Comparison of ENCODE assay signal across 23 mouse cellular contexts in genomic region chr3:144058106-144058505, GRCm38 (mm10).
DNase-seq lines count a peak whose midpoint lies in the region; ATAC-seq and TF ChIP-seq lines count a peak whose summit lies in the region.
"Had no signal": no experiment of that assay in that cellular context is flagged by ENCODE, and none has a peak within 500 bp of the region (broad histone marks: within the 10 kb centered on the region; RNA-seq: fewer than 3 reads in every experiment).

No protein-coding gene starts in this region.

- H3K4me1 ChIP-seq in heart, embryonic 12.5 days (replicated peaks): 0 out of 2 replicates have a peak, but pooled peaks cover 8% of the 10 kb centered on the region
- peaks cover 8% of the 10 kb centered on the region for H3K4me1 ChIP-seq in heart, embryonic 16.5 days (ENCODE audit: control insufficient read depth, insufficient read depth, low read length)
- H3K4me1 ChIP-seq in lung, postnatal 0 days (ENCODE audit: insufficient read depth, low read depth, low read length): no peaks in the 10 kb centered on the region
- H3K4me1 ChIP-seq: embryonic facial prominence, embryonic 12.5 days; forebrain, embryonic 13.5 days; hindbrain, embryonic 12.5 days had no signal

- 35% methylated on average over 4 of the region's 4 CpGs for WGBS in heart, embryonic 12.5 days
- 27% methylated on average over 4 of the region's 4 CpGs for WGBS in heart, embryonic 16.5 days
- 29% methylated on average over 4 of the region's 4 CpGs for WGBS in lung, postnatal 0 days

- no peak for TF ChIP-seq EP300 in lung, postnatal 0 days (IDR thresholded peaks at IDR 0.05)

- no peak for DNase-seq in heart, postnatal 14 days
- DNase-seq in heart, adult 8-10 months (ENCODE audit: low spot score): no peak
- peak; percentile 19 for DNase-seq in lung, postnatal 0 days (ENCODE audit: low spot score)
- DNase-seq in lung, postnatal 4 days: no peak
- peak; percentile 38 for DNase-seq in Patski (ENCODE audit: low read depth, low spot score)
- no peak for DNase-seq in frontal cortex, postnatal 36 days (ENCODE audit: low spot score in 2 of 2)
- DNase-seq: adrenal gland, postnatal 10 days; cerebellum, adult 11 months; cerebellum, adult 8-10 months; cerebellum, postnatal 14 days; embryo, embryonic 11 days; gastrocnemius, postnatal 10 days; heart, adult 18-20 months; heart, postnatal 36 days; kidney, adult 11 months; kidney, adult 9 months had no signal

- no peaks in the 10 kb centered on the region for H3K36me3 ChIP-seq in heart, embryonic 12.5 days
- no peaks in the 10 kb centered on the region for H3K36me3 ChIP-seq in heart, embryonic 16.5 days (ENCODE audit: control insufficient read depth, insufficient read depth)
- H3K36me3 ChIP-seq in lung, postnatal 0 days (ENCODE audit: insufficient read depth, low read length): no peaks in the 10 kb centered on the region
- H3K36me3 ChIP-seq: embryonic facial prominence, embryonic 12.5 days; hindbrain, embryonic 12.5 days had no signal

- H3K27ac ChIP-seq in heart, embryonic 12.5 days (ENCODE audit: poor library complexity, severe bottlenecking): no peak overlapping the region
- no peak overlapping the region for H3K27ac ChIP-seq in heart, embryonic 16.5 days (ENCODE audit: low read length)
- H3K27ac ChIP-seq in lung, postnatal 0 days (ENCODE audit: low read length): no peak overlapping the region
- H3K27ac ChIP-seq: embryonic facial prominence, embryonic 12.5 days; forebrain, embryonic 13.5 days; hindbrain, embryonic 12.5 days had no signal

- CTCF ChIA-PET in Patski (lab: Charles Lee): interaction anchor here (0.8 to 1.4 kb wide), 4 partner anchors 14 to 33 kb away, joined by 3 to 4 read pairs (median 3); no protein-coding TSS in a partner anchor

- no peak overlapping the region for H3K9ac ChIP-seq in heart, embryonic 12.5 days
- H3K9ac ChIP-seq in heart, embryonic 16.5 days (ENCODE audit: low read length): no peak overlapping the region
- H3K9ac ChIP-seq in lung, postnatal 0 days (replicated peaks; ENCODE audit: low read depth): no peak overlapping the region
- H3K9ac ChIP-seq: embryonic facial prominence, embryonic 12.5 days; forebrain, embryonic 13.5 days; hindbrain, embryonic 12.5 days had no signal

- intact Hi-C loops in heart, postnatal 14 days (cut with DNase I): no loop called here

- no peaks in the 10 kb centered on the region for H3K9me3 ChIP-seq in heart, embryonic 12.5 days (replicated peaks)
- no peaks in the 10 kb centered on the region for H3K9me3 ChIP-seq in heart, embryonic 16.5 days (replicated peaks; ENCODE audit: control insufficient read depth, low read length)
- H3K9me3 ChIP-seq in lung, postnatal 0 days (ENCODE audit: low read length): no peaks in the 10 kb centered on the region
- H3K9me3 ChIP-seq: embryonic facial prominence, embryonic 12.5 days; forebrain, embryonic 13.5 days; hindbrain, embryonic 12.5 days had no signal

- TF ChIP-seq CTCF in lung, postnatal 0 days (IDR thresholded peaks at IDR 0.05): no peak
- TF ChIP-seq CTCF in Patski (IDR thresholded peaks at IDR 0.05): no peak

- POLR2A ChIA-PET in Patski (lab: Charles Lee): no interaction called here

- in situ Hi-C loops in Patski (cut with MboI; ENCODE audit: low pct_unique_long_range_greater_than_20kb): no loop called here

- no peaks in the 10 kb centered on the region for H3K27me3 ChIP-seq in heart, embryonic 12.5 days (replicated peaks)
- no peaks in the 10 kb centered on the region for H3K27me3 ChIP-seq in heart, embryonic 16.5 days (ENCODE audit: control insufficient read depth, insufficient read depth, low read length)
- no peaks in the 10 kb centered on the region for H3K27me3 ChIP-seq in lung, postnatal 0 days (replicated peaks; ENCODE audit: insufficient read depth, low read length)
- no peaks in the 10 kb centered on the region for H3K27me3 ChIP-seq in Patski
- H3K27me3 ChIP-seq: CH12.LX; embryonic facial prominence, embryonic 12.5 days; forebrain, embryonic 13.5 days; hindbrain, embryonic 12.5 days had no signal

- H3K4me3 ChIP-seq in heart, embryonic 12.5 days: no peak overlapping the region
- no peak overlapping the region for H3K4me3 ChIP-seq in heart, embryonic 16.5 days (ENCODE audit: low read length)
- no peak overlapping the region for H3K4me3 ChIP-seq in lung, postnatal 0 days (ENCODE audit: low read depth, low read length)
- H3K4me3 ChIP-seq: embryonic facial prominence, embryonic 12.5 days; forebrain, embryonic 13.5 days; hindbrain, embryonic 12.5 days had no signal

- no peak overlapping the region for H3K4me2 ChIP-seq in heart, embryonic 12.5 days
- H3K4me2 ChIP-seq in heart, embryonic 16.5 days (ENCODE audit: low read depth, low read length): no peak overlapping the region
- H3K4me2 ChIP-seq in lung, postnatal 0 days (replicated peaks; ENCODE audit: low read depth, low read length): no peak overlapping the region
- H3K4me2 ChIP-seq: embryonic facial prominence, embryonic 12.5 days; forebrain, embryonic 13.5 days; hindbrain, embryonic 12.5 days had no signal

- ATAC-seq in heart, embryonic 12.5 days (ENCODE audit: insufficient number of reproducible peaks, low FRiP score): peak; percentile 39; the same call in 1 of the 2 replicates
- peak; percentile 69; the same call in 1 of the 2 replicates for ATAC-seq in heart, embryonic 16.5 days (replicated peaks; ENCODE audit: extremely low read depth, insufficient read depth, low FRiP score)
- peak; percentile 25; the same call in 1 of the 2 replicates for ATAC-seq in lung, postnatal 0 days
- ATAC-seq in Patski: peak; percentile 65
- ATAC-seq: forebrain, embryonic 13.5 days; hindbrain, embryonic 16.5 days had no signal

Comparison
In these comparisons a context has a peak if more than half of its experiments do, and no peak if none do; other contexts are left out.
1. DNase-seq: peak in lung, postnatal 0 days (single experiment) and Patski (single experiment); none in heart, postnatal 14 days (0 of 2), heart, adult 8-10 months (single experiment), lung, postnatal 4 days (0 of 2) and frontal cortex, postnatal 36 days (0 of 2).
2. Peak in every context shown above with its lines, with median percentiles within 50 percentile points of each other: ATAC-seq.